Mouse (Mus musculus) erythroblast, adult 5-6 weeks (primary cell): ENCODE measurements around the gene Upf1. TPM values are rescaled to one million over a fixed set of nuclear protein-coding genes. Genes with fewer than 3 reads are reported as not detected.
A peak's percentile ranks its signal among the peaks of the same experiment; 100 is the strongest.

ENCODE experiments used
- ATAC-seq: replicated peaks from 2 replicates; pipeline ENCODE4 v1.8.0; 2016; ENCODE audit warnings: moderate number of reproducible peaks, mild to moderate bottlenecking, moderate TSS enrichment, inconsistent platforms; ENCODE audit not compliant: poor library complexity, low FRiP score, severe bottlenecking
- total RNA-seq, 2 experiments: library from RNA; stranded (forward) in 1 of 2; stranded (reverse) in 1 of 2; fragments of 150-400 nt in 1 of 2; fragments of 200-764, 138-1000 nt in 1 of 2; gene quantifications; 2 replicates each; pipeline versions ENCODE4 v1.2.3 to v1.2.4; 2015 to 2017; ENCODE audit warnings: low replicate concordance in 2 of 2

The Upf1 gene
- total RNA-seq, 2 experiments from 2014 or later = 7.1 to 20.9 TPM

DNA sequence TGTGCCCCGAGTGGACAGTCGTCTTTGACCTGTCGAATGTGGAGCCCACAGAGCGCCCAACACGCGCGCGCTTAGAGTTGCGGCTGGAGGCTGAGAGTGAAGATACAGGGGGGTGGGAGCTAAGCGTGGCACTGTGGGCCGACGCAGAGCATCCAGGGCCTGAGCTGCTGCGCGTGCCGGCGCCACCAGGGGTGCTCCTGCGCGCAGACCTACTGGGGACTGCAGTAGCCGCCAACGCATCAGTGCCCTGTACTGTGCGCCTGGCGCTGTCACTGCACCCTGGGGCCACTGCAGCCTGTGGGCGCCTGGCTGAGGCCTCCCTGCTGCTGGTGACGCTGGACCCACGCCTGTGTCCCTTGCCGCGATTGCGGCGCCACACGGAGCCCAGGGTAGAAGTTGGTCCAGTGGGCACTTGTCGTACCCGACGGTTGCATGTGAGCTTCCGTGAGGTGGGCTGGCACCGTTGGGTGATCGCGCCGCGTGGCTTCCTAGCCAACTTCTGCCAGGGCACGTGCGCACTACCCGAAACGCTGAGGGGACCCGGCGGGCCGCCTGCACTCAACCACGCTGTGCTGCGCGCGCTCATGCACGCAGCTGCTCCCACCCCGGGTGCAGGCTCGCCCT is 22.2 kb downstream of the Upf1 start:
- no peak for ATAC-seq

DNA sequence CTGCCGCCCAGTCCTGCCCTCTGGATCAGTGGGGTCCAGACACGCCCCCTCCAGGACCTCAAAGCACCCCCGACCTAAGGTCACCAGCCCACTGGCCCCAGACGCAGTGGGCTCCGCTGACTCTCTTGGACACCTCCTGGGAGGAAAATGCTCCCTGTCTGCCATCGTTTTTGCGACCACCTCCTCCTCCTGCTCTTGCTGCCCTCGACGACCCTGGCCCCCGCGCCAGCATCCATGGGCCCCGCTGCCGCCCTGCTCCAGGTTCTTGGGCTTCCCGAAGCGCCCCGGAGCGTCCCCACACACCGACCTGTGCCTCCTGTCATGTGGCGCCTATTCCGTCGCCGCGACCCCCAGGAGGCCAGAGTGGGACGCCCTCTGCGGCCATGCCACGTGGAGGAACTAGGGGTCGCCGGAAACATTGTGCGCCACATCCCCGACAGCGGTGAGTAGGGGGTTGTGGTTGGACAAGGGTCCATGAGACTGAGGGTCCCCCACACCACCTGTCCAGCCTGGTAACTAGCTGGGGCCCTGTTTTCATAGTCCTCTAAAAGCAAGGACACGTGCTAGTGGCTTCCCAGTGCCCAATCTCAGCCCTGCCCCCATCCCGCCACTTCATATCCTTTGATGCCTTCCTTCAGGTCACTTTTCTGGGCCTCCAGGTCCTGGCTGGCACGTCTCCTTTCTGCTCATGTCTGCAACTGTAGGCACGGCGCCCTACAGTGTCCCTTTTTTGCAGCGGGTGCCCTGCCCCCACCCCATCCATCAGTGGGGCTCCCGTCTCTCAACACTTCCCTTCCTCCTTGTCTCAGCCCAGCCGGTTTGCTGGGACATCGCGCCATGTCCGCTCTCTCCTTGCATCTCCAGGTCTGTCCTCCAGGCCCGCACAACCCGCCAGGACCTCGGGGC is 23.0 kb downstream of the Upf1 start:
- no peak for ATAC-seq

DNA sequence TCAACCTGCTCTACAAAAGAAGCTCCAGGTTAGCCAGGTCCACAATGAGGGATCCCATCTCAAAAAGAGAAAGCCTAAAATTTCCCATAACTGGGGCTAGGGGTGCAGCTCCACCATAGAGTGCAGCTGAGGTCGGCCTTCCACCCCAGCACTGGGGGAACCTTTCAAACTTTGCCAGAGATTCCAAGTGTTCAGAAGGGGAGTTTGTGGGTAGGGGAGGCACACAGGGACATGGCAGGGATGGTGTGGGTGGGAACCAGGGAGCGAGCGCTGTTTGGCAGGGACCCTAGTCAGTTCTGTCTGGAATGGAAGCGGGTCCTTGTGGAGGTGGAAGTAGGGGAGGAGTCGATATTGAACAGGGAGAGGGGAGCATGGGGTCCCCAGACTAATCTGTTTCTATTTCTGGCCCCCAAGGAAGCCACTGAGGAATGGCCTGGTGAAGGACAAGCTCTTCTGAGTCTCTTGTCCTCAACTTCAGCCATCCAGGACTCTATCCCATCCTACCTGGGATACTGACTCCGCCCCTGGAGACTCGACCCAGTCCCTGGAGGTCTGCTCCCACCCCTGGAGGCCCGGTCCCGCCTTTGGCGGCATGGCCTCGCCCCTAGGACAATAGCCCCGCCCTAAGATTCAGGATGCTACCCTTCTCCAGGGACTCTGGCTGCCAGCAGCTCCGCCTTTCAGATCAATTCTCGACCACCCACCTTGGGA is 23.8 kb downstream of the Upf1 start, which contains the start of gene Gdf1:
TSS of gene Gdf1 (plus strand) at position 694 of the 711 bp plus-strand sequence.
- ATAC-seq = no peak

DNA sequence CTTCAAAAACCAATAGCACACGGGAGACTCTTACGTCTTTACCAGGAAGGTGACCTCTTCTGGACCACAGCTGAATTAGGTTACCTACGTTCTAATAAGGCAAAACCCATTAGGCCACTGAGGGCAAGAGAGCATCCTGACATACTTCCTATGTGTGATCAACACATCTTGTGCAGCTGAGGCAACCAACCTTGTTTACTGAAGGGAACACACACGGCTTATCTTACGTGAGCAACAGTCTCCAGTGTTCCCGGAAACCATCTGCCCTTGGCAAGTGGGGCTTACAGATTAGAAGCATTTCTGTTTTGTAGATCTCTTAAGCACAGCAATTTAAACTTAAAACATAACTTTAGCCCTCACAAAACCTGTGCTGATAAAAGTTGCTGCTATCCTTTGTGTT is 25.6 kb downstream of the Upf1 start:
- ATAC-seq = peak; percentile 87

DNA sequence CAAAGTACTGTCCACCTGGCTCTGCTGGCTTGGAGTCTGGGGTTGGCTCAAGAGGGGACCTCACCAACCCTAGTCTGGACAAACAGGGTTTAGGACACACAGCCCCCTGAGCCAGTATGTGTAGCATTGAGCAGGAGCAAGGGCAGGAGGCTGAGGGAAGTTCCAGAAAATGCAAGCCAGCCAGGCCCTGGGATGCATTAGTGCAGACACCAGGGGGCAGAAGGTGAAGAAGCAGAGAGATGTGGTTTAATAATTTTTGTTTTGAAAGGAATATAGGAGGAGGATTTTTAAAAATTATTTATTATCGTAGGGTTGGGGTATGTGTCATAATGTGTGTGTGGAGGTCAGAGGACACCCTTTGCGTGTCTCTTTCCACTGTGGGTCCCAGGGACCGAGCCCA is 29.4 kb downstream of the Upf1 start:
- ATAC-seq = no peak

DNA sequence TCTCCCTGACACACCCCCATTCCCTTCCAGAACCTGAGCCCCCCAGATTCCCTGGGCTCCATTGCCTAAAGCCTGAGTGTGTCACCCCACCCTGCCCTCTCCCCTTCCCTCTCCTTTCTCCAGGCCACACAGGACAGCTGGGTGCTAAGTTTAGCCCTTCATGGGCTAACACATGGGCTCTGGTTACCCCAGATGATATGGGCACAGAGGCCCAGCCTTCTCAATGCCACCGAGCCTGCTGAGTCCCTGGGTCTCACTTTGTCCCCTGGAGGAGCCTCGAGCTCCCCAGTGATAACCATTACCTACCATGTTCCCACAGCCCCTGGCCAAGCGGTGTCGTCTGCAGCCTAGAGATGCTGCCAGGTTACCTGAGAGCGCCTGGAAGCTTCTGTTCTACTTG is 35.2 kb downstream of the Upf1 start:
- ATAC-seq = no peak

DNA sequence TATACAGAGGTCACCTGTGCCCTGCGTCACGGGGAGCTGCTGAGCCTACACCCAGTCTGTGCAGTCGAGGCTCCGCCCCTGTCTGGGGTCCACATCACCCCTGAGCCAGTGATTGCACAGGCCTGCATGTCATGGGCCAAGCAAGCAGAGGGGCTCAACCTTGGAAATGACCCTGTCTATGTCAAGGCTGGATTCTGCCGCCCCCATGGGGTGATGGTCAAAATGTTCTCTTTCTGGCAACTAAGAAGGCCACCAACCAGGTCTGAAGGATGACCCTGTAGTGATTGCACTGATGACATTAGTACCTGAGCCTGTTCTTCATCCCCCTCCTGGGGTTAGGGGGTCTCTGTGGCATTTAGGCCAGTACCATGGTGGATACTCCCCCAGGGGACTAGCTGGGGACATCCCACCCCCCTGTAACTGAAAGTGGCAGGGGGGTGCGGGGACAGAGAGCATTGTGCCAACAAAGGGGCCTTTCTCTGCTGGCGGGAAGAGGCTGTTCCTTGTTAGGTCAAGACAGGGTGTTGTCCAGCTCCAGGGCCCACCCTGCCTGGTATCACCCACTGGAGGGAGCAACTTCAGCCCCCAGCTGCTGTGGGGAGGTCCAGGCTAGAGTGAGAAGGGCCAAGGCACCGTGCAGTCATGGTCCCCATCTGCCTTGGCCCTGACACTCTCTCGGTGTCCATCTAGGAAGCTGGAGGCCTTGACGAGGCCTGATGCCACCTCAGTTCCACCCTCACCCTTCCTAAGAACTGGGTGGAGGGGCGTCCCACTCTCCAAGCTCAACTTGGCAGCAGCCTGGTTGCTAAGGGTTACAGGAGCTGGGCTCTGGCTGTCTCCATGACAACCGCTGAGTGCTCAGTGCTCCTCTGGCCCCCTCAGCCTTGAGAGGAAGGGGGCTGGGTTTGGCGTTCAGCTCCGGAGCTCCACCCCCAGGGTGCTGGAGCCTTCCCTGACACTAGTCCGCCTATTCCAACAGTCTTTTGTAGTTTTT is 36.3 kb downstream of the Upf1 start:
- ATAC-seq = no peak

DNA sequence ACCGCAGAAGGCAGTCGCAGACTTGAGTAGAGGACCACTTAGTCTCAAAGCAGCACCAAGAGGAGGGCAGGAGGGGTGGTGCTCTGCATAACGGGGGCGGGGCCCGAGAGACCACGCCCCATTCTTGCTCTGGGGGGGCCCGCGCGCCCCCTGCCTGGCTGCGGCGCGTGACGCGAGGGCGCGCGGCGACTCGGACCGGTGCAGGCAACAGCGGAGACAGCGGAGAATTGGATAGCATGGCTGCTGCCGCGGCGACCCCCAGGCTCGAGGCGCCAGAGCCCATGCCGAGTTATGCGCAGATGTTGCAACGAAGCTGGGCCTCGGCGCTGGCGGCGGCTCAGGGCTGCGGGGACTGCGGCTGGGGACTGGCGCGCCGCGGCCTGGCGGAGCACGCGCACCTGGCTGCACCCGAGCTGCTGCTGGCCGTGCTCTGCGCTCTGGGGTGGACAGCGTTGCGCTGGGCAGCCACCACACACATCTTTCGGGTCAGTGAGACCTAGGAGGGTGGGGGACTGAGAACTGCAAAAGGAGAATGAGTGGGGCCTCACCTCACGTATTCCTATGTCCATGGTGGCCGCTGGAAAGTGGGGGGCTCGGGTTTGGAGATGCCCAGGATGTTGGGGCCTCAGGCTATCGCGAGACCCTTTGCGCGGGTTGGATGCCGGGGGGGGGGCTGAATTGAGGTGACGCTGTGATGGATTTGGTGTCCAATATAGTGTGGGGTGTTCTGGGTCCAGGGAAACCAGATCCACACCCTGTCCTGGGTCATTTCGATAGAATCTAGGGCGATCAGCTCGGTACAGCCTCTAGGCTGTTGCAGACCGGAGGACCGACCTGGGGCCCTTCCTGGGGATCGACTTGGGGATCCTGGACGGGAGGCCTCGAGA is 37.2 kb downstream of the Upf1 start, which contains the start of gene Cers1:
TSS of gene Cers1 (plus strand) at position 152 of the 887 bp plus-strand sequence.
- ATAC-seq = no peak

DNA sequence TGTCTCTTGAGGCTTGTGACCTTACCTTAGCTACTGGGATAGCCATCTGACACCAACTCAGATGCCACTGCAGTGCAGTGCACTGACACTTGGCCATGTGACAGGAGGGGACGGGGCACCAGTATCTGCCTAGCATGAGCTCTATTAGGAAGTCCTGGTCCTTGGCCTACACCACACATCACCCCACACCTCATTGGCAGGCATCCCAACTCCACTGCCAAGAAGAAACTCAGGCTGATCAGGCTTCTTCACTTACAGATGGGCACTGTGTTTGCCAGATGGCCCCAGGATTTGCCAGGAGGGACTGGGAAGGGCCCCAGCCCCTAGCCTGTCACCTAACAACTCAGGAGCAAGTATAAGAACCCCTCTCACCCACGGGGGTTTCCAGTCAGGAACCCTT is 39.7 kb downstream of the Upf1 start:
- ATAC-seq = no peak

DNA sequence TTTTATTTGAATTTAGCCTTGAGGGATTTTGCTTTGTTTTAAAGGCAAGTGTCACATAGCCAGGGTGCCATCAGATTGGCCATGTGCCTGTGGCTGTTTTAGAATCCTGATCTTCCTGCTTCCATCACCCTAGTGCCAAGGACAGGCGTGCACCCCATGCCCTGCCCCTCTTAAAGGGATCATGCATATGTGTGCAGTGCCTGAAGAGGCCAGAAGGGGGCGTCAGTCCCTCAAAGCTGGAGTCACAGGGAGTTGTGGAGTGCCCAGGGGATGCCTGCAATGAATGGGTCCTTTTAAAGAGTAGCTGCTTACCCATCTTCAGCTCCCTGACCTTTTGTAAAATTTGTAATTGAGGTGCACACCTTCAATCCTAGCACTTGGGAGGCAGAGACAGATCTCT is 43.8 kb downstream of the Upf1 start:
- no peak for ATAC-seq

DNA sequence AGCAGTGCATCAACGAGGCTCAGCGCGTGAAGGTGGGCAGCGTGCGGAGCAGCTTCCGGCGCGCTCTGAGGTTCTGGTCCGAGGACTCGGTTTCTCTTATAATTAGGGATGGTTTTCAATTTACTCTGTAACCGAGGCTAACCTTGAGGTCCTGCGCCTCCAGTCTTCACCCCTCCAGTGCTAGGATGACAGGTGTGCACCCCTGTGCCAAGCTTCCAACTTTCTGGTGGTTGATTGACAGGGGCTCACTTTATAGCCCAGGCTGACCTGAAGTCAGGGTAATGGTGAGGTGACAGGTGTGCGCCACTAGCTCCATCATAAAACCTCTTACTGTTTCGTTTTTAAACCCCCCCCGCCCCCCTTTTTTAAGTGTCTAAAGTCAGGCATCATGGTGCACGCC is 50.2 kb downstream of the Upf1 start:
- no peak; the same call in 1 of the 2 replicates for ATAC-seq

DNA sequence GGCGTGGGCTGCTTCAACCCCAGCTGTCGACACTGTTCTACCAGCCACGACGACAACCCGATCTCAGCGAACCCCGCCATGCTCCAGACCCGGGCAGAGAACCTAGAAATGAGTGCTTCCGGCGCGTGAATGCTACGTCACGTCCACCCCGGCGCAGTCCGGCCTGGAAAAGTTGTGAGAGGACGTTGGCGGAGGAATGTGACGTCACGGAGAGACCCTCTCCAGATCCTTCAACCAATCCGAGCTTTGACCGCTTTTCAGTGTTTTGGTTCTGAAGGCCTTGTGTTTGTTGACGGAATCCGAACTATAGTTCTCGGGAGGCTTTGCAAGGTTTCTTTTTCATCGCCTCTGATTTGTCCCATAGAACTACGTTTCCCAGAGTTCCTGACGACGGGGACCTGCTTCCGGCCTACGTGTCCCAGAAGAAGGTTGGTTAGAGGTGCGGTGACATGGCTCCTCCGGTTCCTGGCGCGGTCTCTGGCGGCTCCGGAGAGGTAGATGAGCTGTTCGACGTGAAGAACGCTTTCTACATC is 50.7 kb downstream of the Upf1 start, which contains the start of the genes Ddx49 and Cope:
TSS of gene Ddx49 (minus strand) at position 132 of the 533 bp plus-strand sequence.
TSS of gene Cope (plus strand) at position 161 of the 533 bp plus-strand sequence.
- peak; percentile 93 for ATAC-seq

DNA sequence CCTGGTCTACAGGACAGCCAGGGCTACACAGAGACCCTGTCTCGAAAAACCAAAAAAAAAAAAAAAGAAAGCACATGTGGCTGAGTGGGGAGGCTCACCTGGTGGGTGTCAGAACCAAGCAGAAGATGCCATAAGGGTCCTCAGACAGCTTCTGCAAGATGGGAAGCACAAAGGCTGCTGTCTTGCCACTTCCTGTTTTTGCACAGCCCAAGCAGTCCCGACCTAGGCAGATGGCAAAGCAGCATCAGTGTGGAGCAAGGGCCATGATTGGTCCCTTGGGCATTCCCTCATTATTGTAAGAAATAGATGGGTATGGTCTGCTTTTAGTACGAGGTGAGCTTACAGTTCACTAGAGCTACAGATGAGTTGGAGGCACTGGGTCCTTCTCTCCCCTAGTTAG is 52.2 kb downstream of the Upf1 start:
- ATAC-seq = no peak

DNA sequence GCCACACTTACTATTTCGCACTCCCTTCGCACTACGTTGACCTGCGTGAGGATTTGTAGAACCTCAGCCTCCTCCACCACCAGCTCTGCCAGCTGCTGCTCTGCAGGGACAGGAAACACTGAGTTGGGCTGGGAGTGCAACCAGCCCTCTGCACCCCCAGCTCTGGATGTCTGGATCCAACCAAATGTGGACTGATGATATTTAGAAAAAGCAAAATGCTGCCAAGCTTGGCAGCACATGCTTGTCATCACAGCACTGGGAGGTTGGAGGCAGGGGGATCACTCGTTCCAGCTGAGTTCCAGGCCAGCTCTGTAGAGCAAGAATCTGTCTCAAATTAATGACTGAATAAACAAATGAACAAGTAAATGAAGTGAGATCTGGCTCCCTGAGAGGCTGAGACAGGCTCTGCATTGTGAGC is 59.1 kb downstream of the Upf1 start:
- ATAC-seq = no peak

DNA sequence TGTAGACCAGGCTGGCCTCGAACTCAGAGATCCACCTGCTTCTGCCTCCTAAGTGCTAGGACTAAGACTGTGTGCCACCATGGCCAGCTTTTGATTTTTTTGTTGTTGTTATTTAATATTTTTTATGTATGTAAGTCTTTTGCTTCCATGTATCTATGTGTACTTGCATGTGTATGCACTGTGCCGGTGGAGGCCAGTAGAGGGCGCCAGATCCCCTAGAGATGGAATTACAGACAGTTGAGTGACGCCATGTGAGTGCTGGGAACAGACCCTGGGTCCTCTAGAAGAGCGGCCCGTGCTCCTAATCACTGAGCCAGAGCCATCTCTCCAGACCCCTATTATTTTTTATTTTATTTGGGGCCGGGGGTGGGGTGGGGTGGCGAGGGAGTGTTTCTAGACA is 66.3 kb downstream of the Upf1 start:
- no peak for ATAC-seq

DNA sequence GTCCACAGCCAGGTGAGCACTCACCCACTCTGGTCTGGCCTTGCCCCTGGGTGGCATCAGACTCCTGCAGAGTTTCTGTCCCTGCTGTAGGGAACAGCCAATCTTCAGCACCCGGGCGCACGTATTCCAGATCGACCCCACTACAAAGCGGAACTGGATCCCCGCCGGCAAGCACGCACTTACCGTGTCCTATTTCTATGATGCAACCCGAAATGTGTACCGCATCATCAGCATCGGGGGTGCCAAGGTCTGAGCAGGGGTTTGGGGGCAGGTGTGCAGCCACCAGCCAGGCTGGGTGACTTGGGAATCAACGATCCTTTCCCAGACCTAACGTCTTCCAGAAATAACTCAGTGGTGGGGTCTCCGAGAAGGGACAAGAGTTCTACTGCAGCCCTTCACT is 67.8 kb downstream of the Upf1 start:
- no peak for ATAC-seq

DNA sequence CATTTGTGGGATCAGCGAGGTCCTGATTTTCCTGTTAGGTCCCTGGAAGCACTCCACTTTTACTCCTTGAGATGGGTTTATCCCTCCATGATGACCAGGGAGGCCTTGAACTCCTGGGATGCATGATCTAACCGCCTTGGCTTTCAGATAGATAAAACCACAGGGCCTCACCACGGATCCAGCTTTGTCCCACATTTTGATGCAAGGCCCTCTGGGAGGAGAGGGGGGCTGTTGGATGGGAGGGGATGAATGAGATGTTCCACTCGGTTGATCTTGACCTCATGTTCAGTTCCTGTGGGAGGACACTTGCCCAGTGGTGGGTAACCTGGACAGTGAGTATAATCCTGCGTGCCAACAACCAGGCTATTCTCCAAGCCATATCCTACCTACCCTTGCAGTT is 68.7 kb downstream of the Upf1 start:
- ATAC-seq = no peak
